Mouse (Mus musculus): Measurements from ENCODE around the gene Arhgap44. TPM values are rescaled to one million over a fixed set of nuclear protein-coding genes. Genes with fewer than 3 reads are reported as not detected.

Gene Arhgap44
- polyA plus RNA-seq (2015; fragmentation: Nextera tagmentation; extraction: Ambion mirVana), result 4.5 and 5.1 TPM in 2 replicates

DNA sequence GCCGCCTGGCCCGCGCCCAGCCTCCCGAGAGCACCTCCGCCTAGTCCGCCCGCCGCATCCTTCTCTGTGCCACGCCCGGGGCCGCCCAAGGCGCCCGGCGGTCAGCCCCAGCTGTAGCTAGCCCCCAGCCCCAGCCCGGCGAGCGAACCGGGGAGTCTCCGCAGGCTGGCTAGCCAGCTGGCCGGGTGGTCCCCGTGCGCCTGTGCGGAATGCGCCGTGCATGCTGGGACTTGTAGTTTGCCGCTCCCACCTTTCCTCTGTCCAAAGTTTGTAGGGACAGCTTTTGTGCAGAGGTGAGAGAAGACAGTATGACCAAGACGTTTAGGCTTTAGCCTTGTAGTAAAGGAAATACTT, at the start of gene Arhgap44:
Arhgap44 (minus strand) TSS at position 195 of the 354 bp plus-strand sequence.
- DNase-seq (ENCODE audit: low spot score), result no peak

DNA sequence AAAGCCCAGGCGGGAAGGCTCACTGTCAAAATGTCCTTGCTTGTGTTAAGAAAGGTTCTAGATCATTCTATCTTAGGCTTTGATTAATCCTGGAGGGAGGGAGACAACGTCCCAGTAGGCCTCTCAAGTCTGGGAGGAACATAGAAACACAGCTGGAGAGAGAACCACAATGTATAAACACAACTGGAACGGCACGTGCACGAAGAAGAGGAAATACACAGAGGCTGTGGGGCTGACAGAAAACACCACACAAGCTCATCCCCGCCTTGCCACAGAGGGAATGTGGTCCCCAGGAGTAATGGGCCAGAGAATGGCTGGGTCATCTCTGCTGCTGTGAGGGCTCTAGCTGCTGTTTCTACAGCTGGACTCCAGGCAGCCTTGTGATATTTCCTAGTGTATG, 48.9 kb upstream of the Arhgap44 start:
- DNase-seq (ENCODE audit: low spot score), result no peak

DNA sequence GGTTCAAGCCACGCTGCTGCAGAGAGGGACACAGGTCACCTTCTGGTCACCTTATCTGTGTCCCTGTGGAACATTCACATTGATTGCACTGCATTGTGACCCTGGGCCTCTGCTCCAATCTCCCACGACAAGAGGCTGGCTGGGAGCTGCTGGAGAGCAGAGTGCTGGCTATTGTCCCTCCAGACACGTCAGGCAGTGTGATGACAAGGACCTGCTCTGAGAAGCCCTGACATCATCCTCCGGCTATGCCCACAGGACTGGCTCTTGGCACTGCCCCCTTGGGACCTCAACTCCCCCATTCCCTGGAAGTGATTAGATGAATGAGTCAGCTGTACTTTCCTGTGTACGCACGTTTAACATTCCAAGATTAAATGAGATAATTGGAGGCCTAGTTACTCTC, 46.7 kb upstream of the Arhgap44 start:
- DNase-seq (ENCODE audit: low spot score), result no peak

- no peak for DNase-seq (ENCODE audit: low spot score)
These were observed 42.5 kb upstream of the Arhgap44 start for GRCm38 (mm10) chr11:65205306-65205705.

DNA sequence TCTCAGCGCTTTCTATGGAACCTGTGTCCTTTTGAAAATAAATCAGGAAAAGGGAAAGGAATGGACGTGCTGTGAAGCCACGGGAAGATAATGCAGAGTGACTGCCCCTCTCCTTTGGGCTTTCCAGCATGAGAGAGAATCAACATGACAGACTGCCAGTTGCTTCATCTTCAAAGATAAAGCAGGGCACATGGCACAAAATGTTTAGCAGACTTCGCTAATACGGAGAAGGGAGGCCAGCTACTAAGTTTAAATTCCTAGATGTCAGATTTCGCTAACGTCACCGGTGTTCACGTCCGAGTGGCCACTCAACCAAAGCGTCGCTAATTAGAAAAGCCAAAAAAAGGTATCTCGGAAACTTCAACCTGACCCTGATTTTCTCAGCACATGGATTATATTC, 41.9 kb upstream of the Arhgap44 start:
- no peak for DNase-seq (ENCODE audit: low spot score)

GRCm38 (mm10) chr11:65203020-65203419, 40.3 kb upstream of the Arhgap44 start:
- DNase-seq (ENCODE audit: low spot score), result no peak

GRCm38 (mm10) chr11:65202236-65202635, 39.5 kb upstream of the Arhgap44 start:
- no peak for DNase-seq (ENCODE audit: low spot score)

DNA sequence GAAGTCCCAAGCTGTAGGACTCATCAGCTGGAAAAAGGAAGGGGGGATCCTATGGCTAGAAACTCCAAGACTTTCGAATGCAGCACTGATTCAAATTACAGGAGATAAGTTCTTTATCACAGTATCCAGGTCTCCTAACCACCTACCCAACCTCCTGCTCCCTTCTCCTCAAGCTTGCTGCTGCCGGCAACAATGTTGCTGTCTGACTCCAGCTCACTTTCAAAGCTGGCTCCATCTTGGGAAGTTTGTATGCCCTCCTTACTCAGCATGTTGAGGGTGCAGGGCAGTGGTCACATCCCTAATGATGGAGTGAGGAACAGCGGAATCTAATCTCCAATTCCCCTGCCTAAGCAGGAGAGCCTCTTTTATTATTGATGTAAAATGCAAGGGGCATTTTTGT, 35.3 kb upstream of the Arhgap44 start:
- DNase-seq (ENCODE audit: low spot score), result no peak

GRCm38 (mm10) chr11:65197280-65197679, 34.5 kb upstream of the Arhgap44 start:
- peak; percentile 24 for DNase-seq (ENCODE audit: low spot score)

- DNase-seq (ENCODE audit: low spot score), result no peak
These were observed 24.2 kb upstream of the Arhgap44 start for GRCm38 (mm10) chr11:65186974-65187373.

DNA sequence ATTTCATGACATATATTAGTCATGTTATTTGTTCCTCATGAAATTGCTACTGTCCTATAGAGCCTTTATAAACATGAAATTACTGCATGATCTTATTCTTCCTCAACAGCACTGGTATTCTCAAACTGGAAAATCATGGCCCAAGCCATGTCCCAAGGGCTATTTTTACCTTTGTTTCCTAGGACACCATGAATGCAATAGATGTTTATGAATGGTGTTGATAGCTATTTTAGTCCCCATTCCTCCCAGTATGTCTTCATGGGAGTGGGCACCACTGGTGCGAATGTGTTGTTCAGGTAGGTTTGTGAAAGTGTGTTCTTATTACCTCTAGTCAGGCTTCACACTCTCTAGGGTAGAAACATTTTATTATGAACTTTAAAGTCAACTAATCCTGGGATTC, 22.4 kb upstream of the Arhgap44 start:
- no peak for DNase-seq (ENCODE audit: low spot score)

GRCm38 (mm10) chr11:65170121-65170750, 7.5 kb upstream of the Arhgap44 start:
- DNase-seq (ENCODE audit: low spot score), result no peak

- DNase-seq (ENCODE audit: low spot score), result no peak
These were observed 637 bp downstream of the Arhgap44 start for GRCm38 (mm10) chr11:65161881-65162766.

- no peak for DNase-seq (ENCODE audit: low spot score)
These were observed 1.5 kb downstream of the Arhgap44 start for GRCm38 (mm10) chr11:65160991-65161880.

- no peak for DNase-seq (ENCODE audit: low spot score)
These were observed 3.0 kb downstream of the Arhgap44 start, which contains the start of gene 1700086D15Rik for GRCm38 (mm10) chr11:65159791-65160190. 1700086D15Rik (minus strand) TSS chr11:65159891.

DNA sequence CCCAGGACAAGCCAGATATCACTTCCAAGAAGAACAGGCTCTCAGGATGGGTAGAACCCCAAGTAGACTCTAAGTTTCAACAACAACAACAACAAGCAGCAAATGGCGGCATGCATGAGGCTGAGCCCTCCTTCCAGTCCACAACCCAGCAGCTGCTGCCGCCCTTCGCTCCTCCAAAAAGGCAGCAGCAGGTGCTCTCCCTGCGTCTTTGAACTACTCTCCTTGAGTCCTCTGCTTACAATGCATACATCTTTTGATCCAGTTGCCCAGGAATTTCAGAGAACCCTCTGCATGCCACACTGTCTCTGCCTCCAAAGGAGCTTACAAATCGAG, 4.1 kb downstream of the Arhgap44 start:
- DNase-seq (ENCODE audit: low spot score), result no peak

- no peak for DNase-seq (ENCODE audit: low spot score)
These were observed 4.6 kb downstream of the Arhgap44 start for GRCm38 (mm10) chr11:65157966-65158657.

DNA sequence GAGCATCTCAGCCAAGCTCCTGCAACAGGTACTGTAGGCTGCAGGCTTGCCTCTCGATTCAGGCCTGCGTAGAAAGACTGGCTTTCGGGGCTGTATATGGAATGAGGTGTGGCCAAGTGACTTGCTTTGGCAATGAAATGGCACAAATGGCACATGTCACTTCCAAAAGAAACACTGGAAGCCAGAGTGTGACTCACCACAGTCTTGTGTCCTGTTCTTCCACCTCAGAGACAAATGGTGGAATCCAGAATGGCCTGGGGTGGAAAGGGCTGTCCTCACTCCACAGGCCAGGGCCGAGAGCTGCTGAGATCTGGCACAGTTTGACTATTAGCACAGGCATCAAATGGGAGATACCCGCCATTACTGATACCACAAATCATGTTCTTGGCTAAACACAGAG, 9.8 kb downstream of the Arhgap44 start:
- no peak for DNase-seq (ENCODE audit: low spot score)

DNA sequence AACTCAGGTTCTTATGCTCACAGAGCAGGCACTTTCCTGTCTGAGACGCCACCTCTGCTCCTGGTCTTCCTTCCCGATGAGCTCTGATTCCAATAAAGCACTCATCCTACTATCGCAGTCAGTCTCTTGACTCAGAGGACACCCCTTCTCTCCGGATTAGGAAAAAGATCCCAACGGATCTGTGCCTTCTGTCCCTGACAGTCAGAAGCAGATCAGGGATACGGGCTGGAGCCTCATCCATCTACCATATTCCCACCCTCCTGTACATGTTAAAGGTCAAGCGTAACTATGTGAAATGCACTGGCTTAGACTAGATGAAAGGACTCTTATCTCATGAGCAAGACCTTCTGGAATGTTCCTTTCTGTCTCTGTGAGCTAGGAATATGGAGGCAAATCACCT, 14.3 kb downstream of the Arhgap44 start:
- DNase-seq (ENCODE audit: low spot score), result no peak

- no peak for DNase-seq (ENCODE audit: low spot score)
These were observed 19.8 kb downstream of the Arhgap44 start for GRCm38 (mm10) chr11:65142838-65143417.

GRCm38 (mm10) chr11:65139030-65139429, 23.7 kb downstream of the Arhgap44 start:
- no peak for DNase-seq (ENCODE audit: low spot score)

Data from thymus, postnatal 0 days (tissue).